Mouse (Mus musculus): ENCODE results near the gene Sorcs2. TPM values are rescaled to one million over a fixed set of nuclear protein-coding genes. Genes with fewer than 3 reads are reported as not detected.

The Sorcs2 gene
- polyA plus RNA-seq, 1 experiment from 2014 or later: 1.7 TPM

DNA sequence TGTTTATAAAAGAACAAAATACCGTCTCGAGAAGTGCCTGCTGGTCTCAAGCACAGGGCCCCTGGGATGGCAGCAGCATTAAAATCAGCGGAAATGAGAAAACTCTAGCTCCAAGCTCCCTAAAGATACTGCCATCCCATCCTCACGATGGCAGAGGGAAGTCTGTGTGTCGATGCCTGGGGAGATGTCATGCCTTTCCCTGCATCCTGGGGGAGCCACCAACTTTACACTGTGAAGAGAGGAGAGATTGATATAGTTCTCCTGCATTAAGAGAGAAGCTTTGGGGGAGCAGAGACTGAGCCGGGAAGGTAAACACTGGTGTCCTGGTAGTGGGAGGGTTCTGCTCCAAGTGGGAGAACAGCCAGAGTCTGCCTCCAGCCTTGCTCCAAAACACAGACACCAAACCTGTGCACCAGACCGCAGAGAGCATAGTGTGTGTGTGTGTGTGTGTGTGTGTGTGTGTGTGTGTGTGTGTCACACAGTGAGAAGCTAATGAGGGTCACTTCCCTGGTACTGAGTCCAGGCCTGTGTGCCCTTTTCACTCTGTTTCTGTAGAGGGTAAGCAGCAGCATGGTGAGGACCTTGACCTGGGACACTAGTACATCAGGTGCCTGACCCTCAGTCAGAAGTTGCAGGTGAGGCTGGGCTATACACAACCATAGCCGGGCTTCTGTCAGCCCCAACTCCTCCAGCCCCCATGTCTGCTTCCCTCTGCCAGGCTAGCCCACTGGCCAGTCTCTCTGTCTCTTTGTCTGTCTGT lies 211.5 kb downstream of the Sorcs2 start:
- no peak for DNase-seq (ENCODE audit: low spot score)

DNA sequence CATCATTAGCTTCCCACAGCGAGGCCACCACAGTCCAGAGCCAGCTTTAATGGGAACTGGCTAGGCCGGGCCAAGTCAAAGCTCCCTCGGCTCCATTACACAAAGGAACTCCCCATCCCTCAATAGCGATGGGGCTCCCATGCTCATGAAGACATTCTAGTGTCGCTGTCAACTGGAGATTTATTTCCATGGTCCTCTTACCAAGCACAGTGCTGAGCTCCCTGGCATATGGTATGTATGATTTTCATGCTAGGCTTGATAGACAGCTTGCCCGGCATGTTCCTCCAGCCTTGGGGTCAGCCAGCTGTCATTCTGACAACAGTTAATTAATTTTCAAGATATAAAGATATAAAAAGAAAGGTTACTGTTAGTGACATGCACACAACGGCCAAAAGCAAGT lies 215.6 kb downstream of the Sorcs2 start:
- DNase-seq (ENCODE audit: low spot score): no peak

DNA sequence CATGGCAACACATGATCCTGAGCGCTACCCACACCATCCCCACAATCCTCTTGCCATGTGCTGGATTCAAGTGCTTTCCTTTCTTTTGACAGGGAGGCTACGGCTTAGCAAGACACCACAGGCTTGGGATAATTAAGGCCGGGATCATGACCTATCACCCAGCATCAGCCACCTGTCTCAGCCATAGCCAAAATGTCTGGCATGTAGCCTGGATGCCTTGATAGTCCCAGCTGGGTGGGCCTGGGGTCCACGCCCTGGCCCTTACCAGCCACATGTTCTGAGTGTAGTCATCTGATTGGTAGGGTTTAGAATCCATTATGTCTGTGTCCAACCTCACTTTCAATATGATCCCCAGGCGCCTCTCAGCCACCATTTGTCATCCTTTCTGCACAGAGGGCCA lies 218.2 kb downstream of the Sorcs2 start:
- DNase-seq (ENCODE audit: low spot score): no peak

DNA sequence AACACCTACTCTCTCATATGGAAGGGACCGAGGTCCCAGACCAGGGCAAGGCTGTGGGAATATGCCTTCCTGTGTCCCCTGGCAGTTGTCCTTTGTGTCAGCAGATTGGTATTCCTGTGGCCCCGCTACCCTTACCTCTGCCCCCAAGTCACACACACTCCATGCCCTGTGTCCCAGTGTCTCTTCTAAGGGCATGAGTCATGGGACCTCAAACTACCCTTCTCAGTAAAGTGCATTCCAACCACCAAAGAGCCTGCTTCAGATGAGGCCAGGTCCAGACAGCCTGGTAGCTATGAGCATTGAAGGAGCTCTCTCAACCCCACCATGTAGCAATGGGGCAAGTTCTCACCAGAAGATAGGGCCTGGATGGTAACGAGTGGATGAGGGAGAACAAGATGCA lies 219.2 kb downstream of the Sorcs2 start:
- no peak for DNase-seq (ENCODE audit: low spot score)

DNA sequence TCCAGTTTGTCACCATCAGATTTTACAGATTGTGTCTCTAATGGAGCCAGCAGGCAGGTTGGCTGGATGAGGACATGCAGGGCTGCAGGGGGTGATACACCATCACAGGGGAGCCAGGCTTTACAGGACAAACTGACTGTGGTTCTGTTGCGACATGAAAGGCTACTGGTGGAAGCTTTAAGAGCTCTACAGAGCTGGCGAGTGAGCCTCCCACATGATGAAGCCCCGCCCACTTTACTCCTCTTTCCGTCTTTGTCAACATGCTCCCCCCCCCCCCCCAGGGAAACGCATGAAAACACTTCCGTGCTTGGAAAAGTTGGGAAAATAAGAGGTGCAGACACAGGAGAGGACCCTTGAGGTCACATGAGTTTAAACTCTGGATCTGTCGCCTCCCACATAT lies 219.7 kb downstream of the Sorcs2 start:
- no peak for DNase-seq (ENCODE audit: low spot score)

DNA sequence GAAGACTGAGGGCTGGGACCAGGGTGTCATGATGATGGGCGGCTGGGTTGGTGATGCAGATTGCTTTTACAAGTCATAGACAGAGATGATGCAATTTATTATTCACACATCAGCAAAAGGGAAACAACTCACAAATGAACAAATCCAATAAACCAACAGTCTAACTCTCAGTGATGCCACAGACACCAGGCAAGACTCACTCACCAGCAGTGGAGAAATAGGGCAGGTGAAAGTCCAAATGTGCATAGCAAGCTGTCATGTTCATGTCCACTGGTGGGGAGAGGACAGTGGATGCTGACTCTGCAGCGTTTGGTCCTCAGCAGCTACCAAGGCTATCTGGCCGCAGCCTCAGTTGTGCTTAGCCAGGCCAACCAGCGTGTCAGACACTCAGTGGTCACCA lies 221.1 kb downstream of the Sorcs2 start:
- DNase-seq (ENCODE audit: low spot score): no peak

DNA sequence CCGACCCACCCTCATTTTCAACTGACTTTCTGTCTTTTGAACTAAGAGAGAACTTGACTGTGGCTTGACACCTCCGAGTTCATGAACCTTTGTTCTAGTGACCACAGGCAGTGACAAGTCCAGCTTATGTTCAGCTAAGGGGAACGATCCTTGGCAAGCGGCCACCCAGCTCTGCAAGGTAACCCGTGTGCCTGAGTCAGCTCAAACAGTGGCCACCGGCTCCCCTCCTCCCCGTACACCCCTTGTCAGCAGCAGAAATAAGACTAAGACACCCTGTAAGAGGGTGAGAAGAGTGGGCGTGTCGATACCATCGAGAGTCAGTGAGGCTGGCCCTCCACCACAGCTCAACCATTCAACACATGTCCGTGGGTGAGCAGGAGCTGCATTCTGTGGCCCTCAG lies 221.5 kb downstream of the Sorcs2 start:
- DNase-seq (ENCODE audit: low spot score): no peak

DNA sequence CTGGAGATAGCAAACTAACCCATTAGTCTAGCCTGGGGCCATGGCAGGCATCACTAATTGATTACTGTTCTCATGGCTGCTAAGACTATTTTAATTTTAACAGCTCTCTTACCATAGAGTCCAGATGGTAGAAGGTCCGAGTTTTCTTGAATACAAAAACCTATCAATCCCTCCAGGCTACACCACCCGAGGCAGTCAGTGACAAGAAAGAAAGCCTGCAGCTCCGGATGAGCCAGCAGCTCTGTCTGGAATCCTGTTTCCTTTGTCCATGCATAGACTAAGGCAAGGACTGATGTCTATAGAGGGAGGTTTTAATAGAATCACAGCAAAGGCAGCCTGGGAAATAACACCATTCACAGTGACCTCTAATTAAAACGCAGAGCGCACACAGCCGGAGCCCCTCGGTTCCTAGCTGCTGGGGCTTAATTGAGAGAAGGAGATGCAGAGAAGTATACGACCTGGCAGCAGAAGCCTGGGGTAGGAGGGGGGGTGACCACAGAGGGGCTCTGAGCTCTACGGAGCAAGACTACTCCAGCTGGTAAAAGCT lies 223.3 kb downstream of the Sorcs2 start:
- no peak for DNase-seq (ENCODE audit: low spot score)

DNA sequence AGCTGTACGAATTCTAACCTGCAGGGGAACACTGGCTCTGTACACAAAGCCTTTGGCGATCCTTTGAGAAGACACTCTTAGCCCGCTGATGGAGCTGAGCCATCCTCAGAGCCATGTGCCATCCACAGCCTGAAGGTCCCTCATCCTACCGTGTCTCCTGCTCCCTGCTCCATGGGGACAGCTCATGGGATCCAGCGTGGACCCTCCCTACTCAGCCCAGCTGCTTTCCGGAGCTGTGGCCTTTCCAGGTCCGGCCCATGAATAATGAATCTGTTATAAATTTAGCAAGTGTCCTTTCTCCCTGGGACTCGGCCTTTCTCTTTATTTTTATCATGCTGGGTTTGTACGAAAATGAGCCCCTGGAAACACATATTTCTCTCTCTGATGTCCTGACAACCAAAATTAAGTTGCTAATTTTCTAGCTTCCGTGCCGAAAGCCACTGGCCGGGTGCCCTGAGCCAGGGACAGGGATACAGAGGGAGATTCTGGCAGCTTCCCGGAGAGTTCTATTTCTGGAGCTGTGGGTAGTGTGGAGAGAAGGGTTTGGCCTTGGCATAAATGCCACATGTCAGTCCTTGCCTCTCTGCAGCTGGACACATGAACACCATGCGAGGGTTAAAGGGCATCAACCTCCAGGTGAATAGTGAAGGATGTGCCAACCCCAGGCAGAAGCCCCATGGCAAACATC lies 228.8 kb downstream of the Sorcs2 start:
- DNase-seq (ENCODE audit: low spot score): no peak

DNA sequence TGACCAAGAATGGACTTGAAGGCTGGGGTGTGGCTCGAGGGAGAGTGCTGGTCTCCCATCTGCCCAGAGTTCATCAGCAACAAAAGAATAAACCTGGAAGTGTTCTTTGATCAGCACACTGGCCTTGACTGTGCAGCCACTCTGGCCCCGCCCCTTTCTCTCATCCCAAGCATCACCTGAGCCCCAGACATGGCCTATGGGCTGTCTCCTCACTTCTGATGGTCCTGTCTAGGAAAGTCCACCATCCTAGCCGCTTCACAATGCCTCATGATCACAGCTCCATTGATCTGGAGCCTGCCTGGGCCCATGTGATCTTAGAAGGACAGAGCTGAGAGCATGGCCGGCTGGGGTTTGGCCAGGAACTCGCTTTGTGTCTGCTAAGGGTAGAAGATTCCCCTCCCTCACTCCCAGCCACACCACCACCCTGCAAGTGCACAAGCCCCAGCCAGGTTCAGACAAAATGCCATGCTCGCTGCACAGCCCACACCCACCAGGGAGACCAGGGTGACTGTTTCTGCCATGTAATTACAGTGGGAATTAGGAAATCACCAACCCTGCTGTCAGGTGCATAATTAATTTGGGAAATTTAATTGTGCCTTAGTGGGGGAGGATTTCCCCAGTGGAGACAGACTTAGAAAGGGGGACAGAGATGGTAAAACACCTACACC lies 231.5 kb downstream of the Sorcs2 start:
- DNase-seq (ENCODE audit: low spot score): no peak

DNA sequence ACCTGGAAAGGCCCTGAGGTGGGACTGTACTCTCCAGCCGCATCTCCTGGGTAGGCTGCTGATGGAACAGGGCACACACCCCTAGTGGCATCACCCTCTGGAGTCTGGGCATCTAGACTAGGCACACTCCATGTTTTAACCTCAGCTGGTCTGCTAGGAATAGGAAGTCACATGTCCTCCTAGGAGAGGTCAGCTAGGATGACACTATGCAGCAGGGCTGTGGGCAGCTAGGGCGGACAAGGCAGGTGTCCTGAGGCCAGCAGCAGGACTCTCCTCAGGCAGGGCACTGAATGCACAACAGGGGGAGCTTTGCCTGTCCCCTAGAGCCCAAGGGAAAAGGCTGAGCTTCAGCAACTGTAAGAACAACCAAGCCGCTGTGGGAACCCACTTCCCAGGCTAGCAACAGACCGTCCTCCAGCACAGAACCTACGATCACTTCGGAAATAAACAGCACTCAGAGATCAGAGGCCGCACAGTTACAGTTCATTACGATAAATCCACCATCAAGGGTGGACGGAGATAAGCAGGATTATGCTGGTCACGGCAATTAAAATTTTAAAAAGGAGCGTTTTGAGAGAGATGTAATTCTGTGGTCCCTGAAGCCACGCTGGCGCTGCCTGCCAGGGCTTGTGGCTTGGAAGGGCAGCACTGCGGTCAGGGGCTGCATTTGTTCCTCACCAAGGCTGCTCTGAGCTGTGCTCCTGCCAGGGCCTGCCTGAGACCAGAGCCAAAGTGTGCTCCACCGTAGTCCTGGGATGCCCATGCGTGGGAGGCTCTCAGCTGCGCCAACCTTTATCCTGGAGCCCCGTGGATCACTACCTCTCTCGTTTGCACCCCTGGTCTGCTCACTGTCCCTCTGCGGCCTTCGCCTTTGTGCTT lies 232.3 kb downstream of the Sorcs2 start:
- no peak for DNase-seq (ENCODE audit: low spot score)

DNA sequence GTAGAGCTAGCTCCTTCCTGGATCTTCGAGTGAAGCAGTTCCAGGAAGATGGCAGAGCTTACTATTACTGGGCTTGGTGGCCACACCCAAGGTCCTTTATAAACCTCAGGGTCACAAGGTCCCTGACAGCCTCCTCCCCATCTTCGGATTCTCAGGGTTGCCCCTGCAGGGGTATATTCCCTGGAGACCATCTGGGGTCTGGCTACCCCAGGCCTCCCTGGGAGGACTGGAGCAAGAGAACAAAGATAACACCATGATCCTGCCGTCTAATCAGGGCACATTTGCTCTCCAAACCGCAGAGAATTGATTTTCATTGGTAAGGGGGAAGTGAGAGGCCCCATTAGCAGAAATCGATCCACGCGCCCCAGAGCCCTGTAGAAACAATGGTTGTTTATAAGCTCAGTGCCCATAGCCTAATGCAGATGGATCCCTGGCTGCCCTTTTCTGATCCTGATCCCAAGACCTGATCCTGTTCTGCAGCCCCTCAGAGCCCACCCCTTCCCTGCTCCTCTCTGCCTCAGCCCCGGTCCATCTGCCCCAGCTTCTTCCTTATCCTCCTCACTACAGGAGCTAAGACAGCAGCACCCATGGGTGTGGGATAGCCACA lies 243.0 kb downstream of the Sorcs2 start:
- DNase-seq (ENCODE audit: low spot score): no peak

DNA sequence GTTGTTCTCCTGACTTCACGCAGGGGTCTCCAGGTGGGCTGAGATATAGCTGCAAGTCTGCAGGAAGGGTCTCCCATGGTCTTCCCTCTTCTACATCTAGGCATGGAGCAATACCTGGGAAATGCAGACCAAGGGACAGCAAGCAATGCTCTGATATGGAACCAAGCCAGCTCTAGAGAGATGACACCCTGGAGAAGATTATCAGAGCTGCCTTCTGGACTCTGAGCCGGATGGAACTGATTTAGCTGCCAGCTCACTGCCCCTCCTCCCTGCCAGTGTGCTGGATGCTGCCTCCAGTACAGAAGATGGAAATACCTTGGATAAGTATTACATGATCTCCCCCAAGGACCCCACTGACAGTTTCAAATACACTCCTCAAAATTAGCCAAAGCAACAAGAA lies 244.7 kb downstream of the Sorcs2 start:
- no peak for DNase-seq (ENCODE audit: low spot score)

DNA sequence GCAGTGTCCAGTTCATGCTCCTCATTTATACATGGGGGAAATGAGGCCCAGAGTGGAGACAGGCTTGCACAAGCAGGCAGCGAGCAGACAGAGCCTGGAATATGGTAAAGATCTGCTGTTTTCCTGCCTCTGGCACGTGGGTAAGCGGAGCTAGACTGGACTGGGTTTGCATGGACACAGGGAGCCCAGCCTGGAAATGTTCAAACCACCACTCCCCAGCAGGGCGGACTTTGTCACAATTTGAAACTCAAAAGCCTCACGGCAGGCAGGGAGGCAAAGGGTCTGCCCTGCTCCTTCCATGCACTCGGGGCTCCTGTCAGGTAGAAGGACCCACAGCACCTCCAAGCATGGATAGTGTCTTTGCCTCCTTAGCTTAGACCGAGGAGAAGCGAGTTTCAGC lies 246.9 kb downstream of the Sorcs2 start:
- DNase-seq (ENCODE audit: low spot score): no peak

DNA sequence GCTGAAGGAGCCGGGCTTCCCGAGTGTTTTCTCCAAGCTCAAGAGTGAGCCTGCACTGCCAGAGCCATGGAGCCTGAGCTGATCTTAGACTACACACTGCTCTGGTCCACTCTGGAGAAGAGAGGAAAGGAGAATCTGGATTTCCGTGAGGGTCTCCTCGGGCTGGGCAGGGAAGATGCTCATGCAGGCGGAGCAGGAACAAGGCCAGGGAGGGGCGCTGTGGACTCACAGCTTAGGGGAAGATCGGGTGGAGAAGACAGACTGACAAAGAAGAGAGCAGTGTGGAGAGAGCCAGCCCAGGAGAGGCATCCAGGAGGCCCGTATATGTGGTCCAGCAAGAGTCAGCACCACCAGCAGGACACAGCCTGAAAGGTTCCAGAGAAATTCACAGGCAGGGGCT lies 248.8 kb downstream of the Sorcs2 start:
- no peak for DNase-seq (ENCODE audit: low spot score)

DNA sequence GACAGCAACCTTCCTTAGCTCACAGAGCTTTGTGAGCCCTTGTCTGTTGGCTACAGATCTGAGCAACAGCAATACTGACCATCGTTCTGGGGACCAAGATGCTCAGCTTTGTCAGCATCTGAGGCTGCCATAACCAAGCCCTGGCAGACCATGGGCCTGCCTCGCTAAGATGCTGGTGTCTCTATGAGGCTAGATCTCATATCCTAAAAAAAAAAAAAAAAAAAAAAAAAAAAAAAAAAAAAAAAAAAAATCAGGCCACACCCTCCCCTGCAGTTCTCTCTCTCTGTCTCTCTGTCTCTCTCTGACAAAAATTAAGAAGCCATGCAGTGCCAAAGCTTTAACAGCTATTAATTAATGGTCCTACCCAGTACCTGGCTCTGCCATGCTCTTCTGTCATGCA lies 251.3 kb downstream of the Sorcs2 start:
- no peak for DNase-seq (ENCODE audit: low spot score)

DNA sequence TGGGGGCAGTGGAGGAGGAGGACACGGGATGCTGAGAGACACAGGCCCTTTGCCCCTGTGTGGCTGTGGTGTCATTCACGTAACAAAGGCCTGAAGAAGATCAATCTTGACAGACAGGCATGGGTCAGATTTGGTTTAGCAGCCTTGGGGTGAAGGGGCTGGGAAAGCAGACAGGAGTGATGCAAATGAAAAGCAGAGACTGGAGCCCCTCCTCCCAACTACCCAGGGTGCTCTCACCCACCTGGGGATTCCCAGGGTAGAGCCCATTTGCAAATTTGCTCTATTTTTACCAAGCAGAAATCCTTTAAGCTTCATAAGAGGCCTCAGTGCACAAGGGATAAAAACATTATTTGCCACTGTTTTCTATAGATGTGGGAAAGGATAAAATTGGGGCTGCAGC lies 253.4 kb downstream of the Sorcs2 start:
- DNase-seq (ENCODE audit: low spot score): no peak

DNA sequence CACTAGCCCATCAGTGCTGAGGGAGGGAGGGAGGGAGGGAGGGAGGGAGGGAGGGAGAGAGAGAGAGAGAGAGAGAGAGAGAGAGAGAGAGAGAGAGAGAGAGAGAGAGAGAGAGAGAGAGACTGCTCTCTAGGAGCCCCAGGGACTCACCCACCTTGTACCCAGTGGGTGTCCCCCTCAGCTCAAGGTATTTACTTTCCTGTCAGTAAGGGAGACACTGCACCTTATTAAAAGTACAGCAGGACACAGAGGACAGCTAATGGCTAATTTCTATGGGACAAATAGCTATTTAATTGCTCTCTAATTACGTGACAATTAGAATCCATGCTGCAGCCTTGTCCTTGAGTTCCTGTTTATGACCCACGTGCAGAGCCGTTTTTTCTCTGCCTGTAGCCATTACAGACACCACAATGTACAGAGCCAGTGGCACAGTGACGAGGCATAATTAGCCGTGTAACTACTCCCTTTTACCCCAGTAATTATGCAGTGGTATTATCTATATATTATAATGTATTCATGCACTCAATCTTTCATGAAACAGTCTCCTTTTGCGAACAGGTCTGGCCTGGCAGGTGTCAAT lies 256.2 kb downstream of the Sorcs2 start:
- DNase-seq (ENCODE audit: low spot score): no peak

DNA sequence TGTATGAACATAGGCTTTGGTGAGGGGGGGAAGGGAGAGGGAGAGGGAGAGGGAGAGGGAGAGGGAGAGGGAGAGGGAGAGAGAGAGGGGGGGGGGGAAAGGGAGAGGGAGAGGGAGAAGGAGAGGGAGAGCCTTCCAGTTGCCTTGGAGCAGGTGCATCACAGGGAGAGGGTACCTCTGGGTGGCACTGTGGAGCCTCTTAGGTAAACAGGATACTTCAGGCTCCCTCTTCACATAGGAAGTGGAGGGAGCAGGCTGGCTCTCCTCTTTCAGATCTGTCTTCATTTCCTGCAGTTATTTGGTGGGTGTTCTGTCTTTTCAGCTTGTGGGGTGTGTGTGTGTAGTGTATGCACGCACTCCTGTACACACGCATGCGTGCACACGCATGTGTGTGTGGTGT lies 256.8 kb downstream of the Sorcs2 start:
- peak; percentile 68 for DNase-seq (ENCODE audit: low spot score)

DNA sequence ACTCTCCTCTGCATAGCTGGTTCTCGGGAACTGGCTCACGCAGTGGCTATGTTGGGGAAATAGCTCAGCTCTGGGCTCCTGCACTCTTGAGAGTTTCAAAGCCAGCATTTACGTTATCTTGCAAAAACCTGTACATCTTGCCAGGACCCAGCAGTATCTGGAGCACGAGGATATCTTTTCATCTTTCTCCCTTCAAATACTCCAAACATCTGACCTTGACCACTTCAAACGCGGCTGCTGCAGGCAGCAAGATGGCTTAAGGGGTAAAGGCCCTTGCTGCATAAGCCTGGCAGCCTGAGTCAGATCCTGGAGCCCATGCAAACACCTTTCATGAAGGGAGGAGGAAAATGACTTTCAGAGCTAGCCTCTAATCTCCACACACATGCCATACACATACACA lies 258.2 kb downstream of the Sorcs2 start:
- DNase-seq (ENCODE audit: low spot score): no peak

Measured in thymus, postnatal 0 days (tissue).